Mouse (Mus musculus) embryonic facial prominence, embryonic 14.5 days (tissue): ENCODE results near the gene Klk12. TPM values are rescaled to one million over a fixed set of nuclear protein-coding genes. Genes with fewer than 3 reads are reported as not detected.
A peak's percentile ranks its signal among the peaks of the same experiment; 100 is the strongest.

Experiments
- ATAC-seq: fragments of 200-750 bp; cut with Nextera tagmentation; 2 replicates; pipeline ENCODE4 v1.8.0; 2017; ENCODE audit warnings: low read depth, moderate number of reproducible peaks, moderate TSS enrichment
- DNase-seq: peaks from one replicate; pipeline ENCODE4 v3.0.0-alpha.2; 2015; ENCODE audit warnings: low spot score
- H3K27ac ChIP-seq: fragments of 300-500 bp; sonication (generic); replicated peaks from 2 replicates; pipeline ENCODE4 v1.5.1; 2014; ENCODE audit warnings: low read depth, mild to moderate bottlenecking, low read length, moderate library complexity
- H3K27me3 ChIP-seq: fragments of 300-500 bp; sonication (generic); replicated peaks from 2 replicates; pipeline ENCODE4 v1.6.1; 2014; ENCODE audit warnings: low read length; ENCODE audit not compliant: control insufficient read depth, insufficient read depth
- H3K36me3 ChIP-seq: fragments of 300-500 bp; sonication (generic); 2 replicates; pipeline ENCODE4 v1.6.1; 2014; ENCODE audit warnings: low read length, mixed read lengths; ENCODE audit not compliant: control insufficient read depth, insufficient read depth
- H3K4me1 ChIP-seq: fragments of 300-500 bp; sonication (generic); 2 replicates; pipeline ENCODE4 v1.6.1; 2014; ENCODE audit warnings: antibody characterized with exemption, low read length; ENCODE audit not compliant: control insufficient read depth, insufficient read depth
- H3K4me2 ChIP-seq: fragments of 300-500 bp; sonication (generic); 2 replicates; pipeline ENCODE4 v1.6.1; 2014; ENCODE audit warnings: low read depth, mild to moderate bottlenecking, low read length, moderate library complexity, mixed read lengths
- H3K4me3 ChIP-seq: fragments of 300-500 bp; sonication (generic); 2 replicates; pipeline ENCODE4 v1.5.1; 2014; ENCODE audit warnings: low read depth, mild to moderate bottlenecking, low read length
- H3K9ac ChIP-seq: fragments of 300-500 bp; sonication (generic); 2 replicates; pipeline ENCODE4 v1.6.1; 2014; ENCODE audit warnings: low read depth, mild to moderate bottlenecking, low read length, moderate library complexity, mixed read lengths
- H3K9me3 ChIP-seq: fragments of 300-500 bp; sonication (generic); 2 replicates; pipeline ENCODE4 v1.6.1; 2016; ENCODE audit warnings: low read length; ENCODE audit not compliant: control insufficient read depth
- WGBS: fragments of 180-500 bp; shearing (Covaris S2); extraction: QIAGEN DNeasy Blood & Tissue Kit; methylation state at CpG from one replicate; pipeline ENCODE4 v1.1.7; 2014; 5-methylcytosine and 5-hydroxymethylcytosine counted together
- polyA plus RNA-seq: library from polyadenylated mRNA; unstranded; fragments of >200 nt; fragmentation: Nextera tagmentation; extraction: Ambion mirVana; gene quantifications from 2 replicates; pipeline ENCODE4 v1.2.1, GENCODE M21; 2014

Gene Klk12
- polyA plus RNA-seq, 1 experiment from 2014 or later = 0.65 TPM

DNA sequence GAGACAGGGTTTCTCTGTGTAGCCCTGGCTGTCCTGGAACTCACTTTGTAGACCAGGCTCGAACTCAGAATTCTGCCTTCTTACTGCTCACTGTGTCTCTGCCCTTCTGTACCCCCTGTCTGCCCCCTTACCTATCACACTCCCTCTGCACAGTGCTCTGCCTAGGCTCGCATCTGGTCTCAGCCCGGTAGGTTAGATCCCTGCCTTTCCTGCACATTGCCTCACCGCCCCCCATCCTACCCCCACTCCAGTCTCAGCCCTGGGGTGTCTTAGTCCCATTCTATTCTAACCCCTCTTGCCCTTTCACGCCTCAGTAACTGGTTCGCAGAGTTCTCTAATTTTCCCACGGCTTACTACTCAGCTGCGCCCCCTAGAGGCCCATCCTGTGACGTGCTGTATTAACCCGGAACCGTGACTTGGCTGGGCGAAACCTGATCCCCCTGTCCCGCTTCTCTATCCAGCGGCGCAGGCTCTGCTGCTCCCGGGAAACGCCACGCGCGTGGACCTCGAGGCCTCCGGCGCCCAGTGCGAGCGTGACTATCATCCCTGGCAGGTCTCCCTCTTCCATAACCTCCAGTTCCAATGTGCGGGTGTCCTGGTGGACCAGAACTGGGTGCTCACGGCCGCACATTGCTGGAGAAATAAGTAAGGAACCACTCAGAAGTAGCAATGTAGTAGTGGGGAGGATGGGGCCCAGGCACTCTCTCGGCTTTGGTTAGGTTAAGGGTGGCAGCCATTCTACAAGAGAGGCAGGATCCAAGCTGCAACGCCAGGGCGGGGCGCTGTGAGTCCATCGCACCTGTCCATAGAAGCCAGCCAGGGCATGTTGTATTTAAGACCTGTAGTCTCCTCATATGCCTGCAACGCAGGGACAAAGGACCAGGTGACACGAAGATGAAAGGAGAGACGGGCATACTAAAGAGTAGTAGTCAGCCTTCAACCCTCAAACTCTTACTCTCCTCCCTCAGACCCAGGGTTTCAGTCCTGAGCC, 13.9 kb downstream of the Klk12 start:
- H3K9me3 ChIP-seq = no peaks in the 10 kb centered on the region
- ATAC-seq = peak; percentile 90
- WGBS = 8% methylated on average over 36 of the region's 36 CpGs
- H3K27me3 ChIP-seq = peaks cover 8% of the 10 kb centered on the region; the same call in 1 of the 2 replicates
- H3K27ac ChIP-seq = no peak overlapping the region
- H3K4me2 ChIP-seq = peak overlapping the region; percentile 56
- peak; percentile 85 for DNase-seq
- H3K9ac ChIP-seq = no peak overlapping the region
- H3K4me1 ChIP-seq = no peaks in the 10 kb centered on the region
- peak overlapping the region; percentile 26 for H3K4me3 ChIP-seq
- no peaks in the 10 kb centered on the region for H3K36me3 ChIP-seq

- 100% methylated on average over 1 of the region's 1 CpGs for WGBS
- no peaks in the 10 kb centered on the region for H3K36me3 ChIP-seq
- no peak overlapping the region for H3K4me3 ChIP-seq
- no peak overlapping the region for H3K27ac ChIP-seq
- DNase-seq = no peak
- ATAC-seq = no peak
- no peak overlapping the region for H3K9ac ChIP-seq
- no peaks in the 10 kb centered on the region for H3K9me3 ChIP-seq
- H3K4me2 ChIP-seq = no peak overlapping the region
- no peaks in the 10 kb centered on the region for H3K4me1 ChIP-seq
- H3K27me3 ChIP-seq = peaks cover 8% of the 10 kb centered on the region; the same call in 1 of the 2 replicates
These were observed 16.6 kb downstream of the Klk12 start for GRCm38 (mm10) chr7:43785286-43785685.

DNA sequence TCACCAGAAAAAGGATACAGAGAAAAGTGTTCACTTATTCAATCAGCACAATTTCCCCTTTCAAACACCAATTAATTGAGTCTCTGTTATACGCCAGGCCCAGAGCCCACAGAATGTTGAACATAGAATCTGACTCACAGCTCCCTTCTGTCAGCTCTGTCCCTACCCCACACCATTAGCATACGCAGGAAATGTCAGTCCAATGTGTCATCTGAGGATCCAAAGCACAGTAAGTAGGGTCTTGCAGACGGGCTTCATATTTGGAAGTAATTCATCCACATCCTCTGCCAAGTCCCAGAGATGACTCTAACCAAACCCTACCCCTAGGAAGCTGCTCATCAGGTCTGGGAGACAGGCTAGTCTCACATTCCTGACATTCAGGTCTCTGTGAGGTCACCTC, 19.4 kb downstream of the Klk12 start:
- 67% methylated on average over 3 of the region's 3 CpGs for WGBS
- Histone ChIP-seq H3K9me3 (no peaks in the 10 kb centered on the region), H3K9ac (no peak overlapping the region), H3K27ac (no peak overlapping the region), H3K36me3 (no peaks in the 10 kb centered on the region), H3K4me2 (no peak overlapping the region), H3K4me1 (no peaks in the 10 kb centered on the region), H3K27me3 (peaks cover 5% of the 10 kb centered on the region; the same call in 1 of the 2 replicates), H3K4me3 (no peak overlapping the region)
- DNase-seq (no peak), ATAC-seq (no peak)

GRCm38 (mm10) chr7:43789295-43789694, 20.6 kb downstream of the Klk12 start:
- Histone ChIP-seq H3K27ac (no peak overlapping the region), H3K4me2 (no peak overlapping the region), H3K36me3 (no peaks in the 10 kb centered on the region), H3K4me1 (no peaks in the 10 kb centered on the region), H3K4me3 (no peak overlapping the region), H3K9me3 (no peaks in the 10 kb centered on the region), H3K9ac (no peak overlapping the region), H3K27me3 (no peaks in the 10 kb centered on the region)
- 73% methylated on average over 2 of the region's 2 CpGs for WGBS
- no peak for ATAC-seq
- DNase-seq = no peak

GRCm38 (mm10) chr7:43791591-43791990, 22.9 kb downstream of the Klk12 start, which contains the start of gene Klk9:
Gene Klk9 (plus strand): TSS chr7:43791891.
- Histone ChIP-seq H3K9me3 (no peaks in the 10 kb centered on the region), H3K27me3 (peaks cover 8% of the 10 kb centered on the region), H3K36me3 (no peaks in the 10 kb centered on the region), H3K4me3 (no peak within 1 kb of the TSS), H3K4me1 (no peaks in the 10 kb centered on the region), H3K4me2 (no peak within 1 kb of the TSS), H3K9ac (no peak within 1 kb of the TSS), H3K27ac (no peak within 1 kb of the TSS)
- 72% methylated on average over 7 of the region's 7 CpGs for WGBS
- ATAC-seq = no peak
- DNase-seq = no peak

GRCm38 (mm10) chr7:43796355-43796754, 27.7 kb downstream of the Klk12 start:
- 8% methylated on average over 8 of the region's 8 CpGs for WGBS
- H3K27me3 ChIP-seq = peaks cover 16% of the 10 kb centered on the region
- 0 out of 2 replicates have a peak, but pooled peaks have one; percentile 19 for ATAC-seq
- no peaks in the 10 kb centered on the region for H3K4me1 ChIP-seq
- peak overlapping the region; percentile 51; the same call in 1 of the 2 replicates for H3K9ac ChIP-seq
- H3K4me2 ChIP-seq = peak overlapping the region; percentile 78
- no peaks in the 10 kb centered on the region for H3K36me3 ChIP-seq
- H3K27ac ChIP-seq = no peak overlapping the region
- peak overlapping the region; percentile 51 for H3K4me3 ChIP-seq
- DNase-seq = peak; percentile 18
- no peaks in the 10 kb centered on the region for H3K9me3 ChIP-seq

- DNase-seq (peak; percentile 17), ATAC-seq (peak; percentile 51; the same call in 1 of the 2 replicates)
- WGBS = 0% methylated on average over 26 of the region's 28 CpGs
- H3K36me3 ChIP-seq = no peaks in the 10 kb centered on the region
- H3K27me3 ChIP-seq = peaks cover 16% of the 10 kb centered on the region
- H3K4me1 ChIP-seq = no peaks in the 10 kb centered on the region
- H3K9ac ChIP-seq = peak within 1 kb of the TSS; percentile 51
- no peaks in the 10 kb centered on the region for H3K9me3 ChIP-seq
- H3K4me3 ChIP-seq = peak within 1 kb of the TSS; percentile 51
- H3K27ac ChIP-seq = no peak within 1 kb of the TSS
- peak within 1 kb of the TSS; percentile 78 for H3K4me2 ChIP-seq
These were observed 28.7 kb downstream of the Klk12 start, which contains the start of gene Klk8 for GRCm38 (mm10) chr7:43797333-43797769. Gene Klk8 (plus strand): TSS chr7:43797577.

- H3K36me3 ChIP-seq = no peaks in the 10 kb centered on the region
- H3K9me3 ChIP-seq = no peaks in the 10 kb centered on the region
- ATAC-seq = no peak
- H3K4me3 ChIP-seq = peak overlapping the region; percentile 51
- no peak overlapping the region for H3K27ac ChIP-seq
- peak overlapping the region; percentile 78 for H3K4me2 ChIP-seq
- H3K27me3 ChIP-seq = peaks cover 16% of the 10 kb centered on the region
- DNase-seq = peak; percentile 19
- H3K4me1 ChIP-seq = no peaks in the 10 kb centered on the region
- H3K9ac ChIP-seq = peak overlapping the region; percentile 51
- 38% methylated on average over 13 of the region's 13 CpGs for WGBS
These were observed 29.3 kb downstream of the Klk12 start for GRCm38 (mm10) chr7:43797844-43798462.
